Mouse (Mus musculus): ENCODE results near the gene Tmprss9.

Tmprss9 gene

DNA sequence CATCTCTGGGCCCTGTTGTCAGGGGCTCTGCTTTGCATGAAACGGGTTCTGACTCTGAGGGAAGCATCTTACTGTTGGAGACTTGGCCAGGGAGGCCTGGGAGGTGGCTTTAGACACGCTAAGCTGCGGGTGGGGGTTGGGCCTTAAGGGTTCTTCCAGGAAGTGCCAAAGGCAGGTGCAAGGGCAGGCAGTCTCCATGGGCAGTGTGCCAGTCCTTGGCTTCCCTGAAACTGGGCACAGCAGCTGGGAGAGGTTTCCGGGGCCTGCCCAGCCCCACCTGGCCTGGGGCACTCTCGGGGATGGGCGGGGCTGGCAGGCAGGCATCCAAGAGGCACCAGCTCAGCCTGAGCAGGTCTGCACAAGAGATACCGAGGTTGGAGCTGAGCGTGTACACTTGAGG is 66.0 kb downstream of the Tmprss9 start:
- peak; percentile 59 for DNase-seq (ENCODE audit: low spot score)

DNA sequence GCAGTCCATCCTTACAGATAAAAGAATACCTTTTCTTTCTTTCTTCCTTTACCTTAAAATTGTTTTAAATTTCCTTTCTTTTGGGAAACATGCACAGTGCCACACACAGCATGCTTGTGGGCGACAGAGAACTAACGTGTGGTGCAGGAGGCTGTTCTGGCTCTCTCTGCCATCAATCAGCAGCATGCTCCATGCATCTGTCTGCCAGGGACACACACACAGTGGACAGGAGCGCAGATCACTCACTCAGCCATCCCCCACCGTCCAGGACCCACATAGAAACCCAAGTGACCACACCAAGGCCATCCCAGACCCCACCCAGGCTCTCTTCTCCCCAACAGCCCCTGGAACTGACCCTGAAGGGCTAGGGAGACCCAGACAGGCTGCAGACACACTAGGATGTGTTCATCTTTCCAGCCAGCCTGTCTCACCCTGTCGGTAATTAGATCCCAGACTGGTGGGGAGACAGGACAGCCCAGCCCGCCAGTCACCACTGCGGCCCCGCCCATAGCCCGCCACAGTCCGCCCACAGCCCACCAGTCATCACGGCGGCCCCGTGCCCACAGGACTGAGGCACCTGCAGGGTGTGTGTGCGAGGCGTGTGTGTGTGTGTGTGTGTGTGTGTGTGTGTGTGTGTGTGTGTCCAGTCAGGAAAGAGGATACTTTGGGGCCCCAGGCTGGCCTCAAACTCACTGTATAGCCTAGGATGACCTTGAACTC is 67.3 kb downstream of the Tmprss9 start:
- DNase-seq (ENCODE audit: low spot score) = no peak

DNA sequence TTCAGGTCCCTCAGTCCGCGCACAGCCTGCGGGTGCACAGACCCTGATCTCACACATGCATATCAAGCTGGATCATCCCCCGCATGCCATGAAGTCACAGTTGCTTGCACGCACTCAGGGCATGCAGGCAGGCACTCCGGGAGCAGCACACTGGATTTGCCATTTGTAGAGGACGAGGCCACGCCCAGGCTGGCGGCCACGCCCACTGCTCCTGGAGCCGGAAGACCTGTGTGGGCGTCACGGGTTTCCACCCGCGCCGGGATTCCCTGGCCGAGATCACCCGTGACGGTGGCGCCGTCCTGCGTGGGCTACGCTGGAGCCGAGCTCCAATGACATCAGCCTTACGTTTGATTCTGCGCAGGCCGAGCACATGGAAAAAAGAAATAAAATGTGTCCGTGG is 68.0 kb downstream of the Tmprss9 start:
- peak; percentile 71 for DNase-seq (ENCODE audit: low spot score)

DNA sequence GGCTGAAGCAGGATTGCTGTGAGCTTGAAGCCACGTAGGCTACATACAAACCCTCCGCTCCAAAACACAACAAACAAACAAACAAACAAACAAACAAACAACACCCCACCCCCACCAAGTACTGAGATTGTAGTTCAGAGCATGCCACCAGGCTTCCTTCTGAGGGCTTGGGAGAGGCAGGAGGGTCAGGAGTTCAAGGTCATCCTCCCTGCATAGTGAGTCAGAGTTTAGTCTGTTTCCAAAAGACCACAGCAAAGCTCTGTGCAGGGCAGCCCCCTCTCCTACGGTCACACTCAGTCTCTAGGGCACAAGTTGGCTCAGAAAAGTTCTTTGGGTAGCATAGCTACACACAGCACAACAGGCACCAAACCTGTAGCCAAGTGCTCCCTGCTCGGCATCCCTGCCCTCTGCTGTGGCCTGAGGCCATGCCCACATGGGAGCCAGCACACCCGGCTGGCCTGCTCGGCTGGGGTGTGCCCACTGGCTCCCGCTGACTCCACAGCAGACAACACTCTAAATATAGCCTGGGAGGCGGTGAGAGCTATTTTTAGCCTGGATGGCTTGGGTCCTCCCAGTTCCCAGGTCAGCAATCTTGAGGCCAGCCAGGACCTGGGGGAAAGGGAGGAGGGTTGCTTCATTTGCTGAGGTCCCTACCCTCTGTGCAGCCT is 68.8 kb downstream of the Tmprss9 start:
- no peak for DNase-seq (ENCODE audit: low spot score)

DNA sequence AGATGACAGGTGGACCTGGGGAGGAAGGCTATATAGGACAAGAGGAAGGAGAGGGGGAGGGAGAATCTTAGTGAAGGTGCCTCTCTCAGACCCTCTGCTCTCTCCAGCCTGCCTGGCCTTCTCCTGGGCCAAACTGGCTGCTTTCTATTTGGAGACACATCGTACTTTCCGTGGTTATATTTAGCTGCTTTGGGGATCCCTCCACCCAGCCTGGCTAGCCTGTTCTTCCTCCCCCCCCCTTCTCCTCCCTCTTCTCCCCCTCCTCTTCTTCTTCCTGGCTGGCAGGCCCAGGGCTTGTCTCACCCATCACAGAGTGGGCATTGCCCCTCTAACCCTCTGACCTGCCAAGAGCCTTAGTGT is 69.3 kb downstream of the Tmprss9 start:
- no peak for DNase-seq (ENCODE audit: low spot score)

DNA sequence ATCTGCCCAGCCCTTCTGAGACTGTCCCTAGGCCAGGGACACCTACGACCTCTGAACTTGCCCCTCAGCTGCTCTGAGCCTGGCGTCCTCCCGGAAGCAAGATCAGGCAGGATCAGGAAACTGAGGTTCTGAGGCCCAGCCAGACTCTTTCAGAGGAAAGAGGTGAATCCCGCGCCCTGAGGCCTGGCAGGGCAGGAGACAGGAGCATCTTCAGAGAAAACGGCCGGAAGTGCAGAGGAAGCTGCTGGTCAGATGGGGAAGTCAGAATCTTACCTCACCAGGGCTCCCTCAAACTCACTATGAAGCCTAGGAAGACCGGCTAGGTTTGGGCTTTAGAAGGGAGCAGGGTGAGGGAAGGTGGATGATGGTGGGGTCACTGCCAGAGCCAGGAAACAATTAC is 71.3 kb downstream of the Tmprss9 start:
- DNase-seq (ENCODE audit: low spot score) = no peak

DNA sequence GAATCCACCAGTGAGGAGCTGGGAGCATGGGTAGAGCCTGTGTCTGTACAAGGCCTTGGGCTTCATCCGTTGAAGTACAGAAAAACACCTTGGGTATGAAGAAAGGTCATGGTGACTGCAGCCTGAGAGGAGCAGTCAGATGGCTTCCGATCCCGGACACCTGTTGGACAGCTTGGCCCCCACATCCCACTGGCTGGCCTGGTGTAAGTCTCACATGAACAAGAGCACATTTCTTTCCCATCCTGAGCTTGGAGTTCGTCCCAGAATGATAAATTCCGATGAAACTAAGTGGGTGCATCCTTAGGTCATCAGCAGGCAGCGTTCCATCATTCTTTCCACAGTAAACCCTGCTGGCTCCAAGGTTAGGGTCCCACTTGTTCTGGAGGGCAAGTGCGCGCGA is 72.1 kb downstream of the Tmprss9 start:
- no peak for DNase-seq (ENCODE audit: low spot score)

DNA sequence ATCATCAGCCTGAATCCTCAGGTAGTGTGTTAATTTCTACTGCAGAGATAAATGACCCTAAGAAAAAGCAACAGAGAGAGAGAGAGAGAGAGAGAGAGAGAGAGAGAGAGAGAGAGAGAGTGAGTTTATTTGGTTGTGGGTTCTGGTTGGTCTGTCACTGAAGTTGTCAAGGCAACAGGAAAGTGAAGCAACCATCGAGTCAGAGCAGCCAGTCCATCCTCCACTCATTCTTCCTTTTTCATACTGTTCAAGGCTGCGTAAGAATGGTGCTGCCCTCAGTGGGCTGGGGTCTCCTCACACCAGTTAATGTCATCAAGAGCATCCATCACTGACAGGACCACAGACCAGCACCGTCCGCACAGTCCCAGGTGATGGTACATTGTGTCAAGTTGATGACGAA is 72.6 kb downstream of the Tmprss9 start:
- DNase-seq (ENCODE audit: low spot score) = no peak

DNA sequence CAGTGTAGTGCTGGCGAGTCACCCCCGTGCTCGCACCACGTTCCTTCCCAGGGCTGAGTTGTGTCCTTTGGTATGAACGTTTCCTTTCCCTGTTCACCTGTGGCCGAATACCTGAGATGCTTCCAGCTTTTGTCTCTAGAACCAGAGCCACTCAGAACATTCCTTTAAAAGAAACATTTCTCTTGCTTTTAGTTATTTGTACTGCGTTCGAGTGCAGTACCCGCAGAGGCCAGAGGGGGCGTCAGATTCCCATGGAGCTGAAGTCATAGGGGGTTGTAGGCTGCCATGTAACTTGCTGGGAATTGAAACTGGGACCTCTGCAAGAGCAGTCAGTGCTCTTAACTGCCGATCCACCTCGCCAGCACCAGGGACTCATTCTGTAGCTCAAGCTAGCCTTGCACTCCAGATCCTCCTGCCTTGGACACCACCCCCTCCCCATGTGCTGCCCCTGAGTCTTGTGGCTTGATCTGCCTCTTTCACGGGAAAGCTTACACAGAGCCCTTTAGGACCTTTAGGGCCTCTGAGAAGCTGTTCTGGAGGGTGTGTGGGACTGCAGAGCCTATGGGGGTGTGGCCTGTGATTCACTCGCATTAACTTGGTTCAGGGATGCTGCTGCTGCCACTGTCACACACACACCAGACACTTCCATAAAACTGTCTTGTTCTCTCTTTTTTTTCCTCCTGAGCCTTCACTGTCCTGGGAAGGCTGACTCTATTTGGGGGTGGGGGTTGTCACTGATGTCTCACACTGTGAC is 75.2 kb downstream of the Tmprss9 start:
- no peak for DNase-seq (ENCODE audit: low spot score)

DNA sequence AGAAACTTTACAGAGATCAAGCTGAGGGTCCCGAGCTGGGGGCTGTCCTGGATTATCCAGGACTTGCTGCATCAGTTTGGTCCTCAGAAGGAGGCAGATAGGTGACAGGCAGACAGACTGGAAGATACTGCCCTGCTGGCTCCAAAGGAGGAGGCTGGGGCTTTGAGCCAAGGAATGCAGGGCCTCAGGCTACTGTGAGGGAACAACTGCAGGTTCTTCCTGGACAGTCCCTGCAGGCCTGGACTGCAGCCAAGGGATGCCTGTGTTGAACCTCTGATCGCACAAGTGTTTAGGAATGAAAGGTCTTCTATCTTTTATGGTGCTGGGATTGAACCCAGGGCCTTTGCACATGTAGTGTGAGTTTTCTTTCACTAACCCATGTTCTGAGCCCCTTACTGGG is 76.2 kb downstream of the Tmprss9 start:
- DNase-seq (ENCODE audit: low spot score) = no peak

DNA sequence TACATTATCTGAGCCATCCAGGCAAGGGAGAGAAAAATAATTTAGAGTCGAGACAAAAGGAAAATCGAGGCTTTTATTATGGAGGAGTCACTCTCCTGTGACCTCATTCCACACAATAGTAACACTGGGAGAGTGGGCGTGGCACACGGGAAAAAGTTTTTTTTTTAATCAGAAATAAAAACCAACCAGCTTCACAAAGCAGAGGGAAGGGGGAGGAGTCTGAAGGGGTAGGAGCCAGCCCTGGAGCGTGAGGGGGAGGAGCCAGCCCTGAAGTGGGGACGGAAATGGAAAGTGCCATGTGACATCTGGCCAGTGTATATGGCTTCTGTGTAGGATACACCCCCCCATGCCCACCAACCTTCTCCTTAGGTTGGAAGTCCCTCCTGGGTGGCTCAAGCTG is 76.9 kb downstream of the Tmprss9 start:
- no peak for DNase-seq (ENCODE audit: low spot score)

DNA sequence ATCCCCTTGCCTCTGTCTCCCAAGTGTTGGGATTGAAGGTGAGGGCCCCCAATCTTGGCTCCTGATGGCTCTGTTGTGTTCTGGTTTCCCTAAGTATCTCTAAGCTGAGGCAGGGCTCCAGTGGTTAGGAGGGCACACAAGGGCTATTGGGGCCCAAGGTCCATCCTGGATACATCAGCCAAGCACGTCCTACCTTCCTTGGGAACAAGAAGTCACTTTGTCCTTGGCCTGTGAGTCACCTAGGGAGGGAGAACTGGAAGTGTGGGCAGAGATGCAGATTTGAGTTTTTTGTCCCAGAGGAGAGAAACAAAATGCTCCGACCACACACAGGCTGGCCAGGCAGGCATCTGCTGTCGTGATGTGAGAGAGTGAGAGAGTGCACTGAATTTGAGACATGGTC is 77.4 kb downstream of the Tmprss9 start:
- no peak for DNase-seq (ENCODE audit: low spot score)
